Comparison of ENCODE assay signal across 21 mouse cellular contexts in the genomic region with DNA sequence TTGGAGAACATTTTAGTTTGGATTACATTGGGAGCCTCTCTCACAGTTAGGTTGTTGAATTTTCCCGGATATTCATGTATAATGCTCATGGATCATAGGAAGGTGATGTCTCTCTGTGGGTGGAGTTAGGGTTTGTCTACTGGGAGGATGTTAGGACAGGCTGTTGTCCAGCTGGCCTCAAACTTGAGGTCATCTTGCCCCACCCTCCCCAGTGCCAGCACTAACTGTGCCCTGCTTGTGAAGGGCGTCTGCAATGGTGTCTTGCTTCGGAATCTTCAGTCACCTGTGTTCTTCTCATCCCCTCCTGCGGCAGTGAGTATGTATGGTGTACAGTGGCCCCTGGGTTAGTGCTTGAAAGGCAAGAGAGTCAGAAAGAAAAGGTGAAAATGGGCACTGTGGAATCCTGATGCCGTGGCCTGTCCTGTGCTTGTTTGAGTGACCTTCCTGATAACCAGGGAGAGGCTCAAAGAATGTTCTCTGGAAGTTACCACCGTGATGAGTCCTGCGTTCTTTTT. TPM values are rescaled to one million over a fixed set of nuclear protein-coding genes. Genes with fewer than 3 reads are reported as not detected.
DNase-seq lines count a peak whose midpoint lies in the region; TF ChIP-seq lines count a peak whose summit lies in the region.
"Had no signal": no experiment of that assay in that cellular context is flagged by ENCODE, and none has a peak within 500 bp of the region (broad histone marks: within the 10 kb centered on the region; RNA-seq: fewer than 3 reads in every experiment).

No protein-coding gene starts in this region.

- no peaks in the 10 kb centered on the region for H3K27me3 ChIP-seq in liver, adult 2 months (ENCODE audit: control insufficient read depth, insufficient read depth, low read length)
- no peaks in the 10 kb centered on the region for H3K27me3 ChIP-seq in myocyte (ENCODE audit: control insufficient read depth, insufficient read depth, insufficient read length)
- H3K27me3 ChIP-seq: embryonic facial prominence, embryonic 12.5 days; embryonic facial prominence, embryonic 15.5 days; heart, embryonic 13.5 days had no signal

- peaks cover 21% of the 10 kb centered on the region; the same call in 1 of the 2 replicates for H3K36me3 ChIP-seq in liver, adult 2 months (ENCODE audit: control insufficient read depth, insufficient read depth, low read length)
- H3K36me3 ChIP-seq in myocyte (ENCODE audit: control insufficient read depth, insufficient read depth): no peaks in the 10 kb centered on the region

- WGBS in liver, adult 2 months: 65% methylated on average over 7 of the region's 7 CpGs

- H3K9ac ChIP-seq in liver, adult 2 months (ENCODE audit: low read depth, low read length): no peak overlapping the region
- H3K9ac ChIP-seq: embryonic facial prominence, embryonic 12.5 days; embryonic facial prominence, embryonic 15.5 days; forebrain, postnatal 0 days; heart, embryonic 13.5 days; hindbrain, embryonic 14.5 days had no signal

- H3K79me2 ChIP-seq in liver, adult 2 months (ENCODE audit: control insufficient read depth, insufficient read depth, low read length): no peaks in the 10 kb centered on the region
- H3K79me2 ChIP-seq in myocyte (ENCODE audit: control insufficient read depth, insufficient read depth): no peaks in the 10 kb centered on the region

- H3K4me1 ChIP-seq in liver, adult 2 months (ENCODE audit: control insufficient read depth, insufficient read depth, low read length): no peaks in the 10 kb centered on the region

- TF ChIP-seq POLR2A in liver, adult 2 months (IDR thresholded peaks at IDR 0.05; ENCODE audit: extremely low read depth, insufficient read depth, low read length): no peak
- peak; percentile 40 for TF ChIP-seq POLR2A in myocyte (IDR thresholded peaks at IDR 0.05; ENCODE audit: insufficient read length, low read depth)

- no peak overlapping the region for H3K4me3 ChIP-seq in liver, adult 2 months (ENCODE audit: insufficient read depth, low read depth, low read length)
- H3K4me3 ChIP-seq in myocyte: no peak overlapping the region
- H3K4me3 ChIP-seq: embryonic facial prominence, embryonic 12.5 days; embryonic facial prominence, embryonic 15.5 days; gastrocnemius, adult 2 months; heart, embryonic 10.5 days; heart, embryonic 13.5 days had no signal

- TF ChIP-seq CTCF in liver, adult 2 months (IDR thresholded peaks at IDR 0.05; ENCODE audit: low read depth, low read length): no peak

- DNase-seq in adrenal gland, postnatal 14 days: peak; percentile 47
- DNase-seq in adrenal gland, adult 18-20 months (ENCODE audit: low spot score in 2 of 2): no peak
- DNase-seq in liver, adult 2 months (ENCODE audit: extremely low read depth, low read depth, low spot score): peak; percentile 33
- DNase-seq in liver: no peak
- no peak for DNase-seq in cerebellum, adult 9-11 months
- DNase-seq: cerebellum, adult 18-20 months; cerebellum, adult 9-10 months; cerebellum, postnatal 25 days; forebrain, postnatal 0 days; gastrocnemius, adult 2 months; gastrocnemius, postnatal 14 days; heart, adult 18-20 months; heart, postnatal 14 days; heart, postnatal 4 days had no signal

- H3ac ChIP-seq in myocyte (ENCODE audit: control insufficient read depth, insufficient read length): no peak overlapping the region

- peak overlapping the region; percentile 30 for H3K4me2 ChIP-seq in myocyte (ENCODE audit: low read depth)
- H3K4me2 ChIP-seq: embryonic facial prominence, embryonic 12.5 days; embryonic facial prominence, embryonic 15.5 days; heart, embryonic 13.5 days; hindbrain, embryonic 14.5 days had no signal

- H3K27ac ChIP-seq in liver, adult 2 months (replicated peaks; ENCODE audit: insufficient read depth, low read depth, low read length): no peak overlapping the region
- H3K27ac ChIP-seq: embryonic facial prominence, embryonic 12.5 days; embryonic facial prominence, embryonic 15.5 days; gastrocnemius, adult 2 months; heart, embryonic 10.5 days; heart, embryonic 13.5 days; hindbrain, embryonic 14.5 days; hindbrain, postnatal 0 days had no signal

TF ChIP-seq in myocyte, 11 proteins besides CTCF, POLR2A, EP300 and RAD21:
- TF ChIP-seq MYOG (IDR thresholded peaks at IDR 0.05; ENCODE audit: control insufficient read depth in 1 of 3, insufficient read depth in 1 of 3, insufficient read length in 2 of 3, low read depth in 2 of 3): peak in 1 of 3 experiments; percentile 49
- TF ChIP-seq USF1 (IDR thresholded peaks at IDR 0.05; ENCODE audit: low read depth): no peak
- peak; percentile 20 for TF ChIP-seq POLR2AphosphoS2 (IDR thresholded peaks at IDR 0.05; ENCODE audit: insufficient read length, low read depth)
- TF ChIP-seq MYOD1 (IDR thresholded peaks at IDR 0.05; ENCODE audit: control insufficient read depth in 1 of 3, insufficient read length in 2 of 3, low read depth in 2 of 3): peak in 1 of 3 experiments; percentile 23

RNA-seq across cellular contexts. Expression of a gene that starts 11.7 kb away (rescaled TPM):
- 5.6 and 12.8 TPM in 2 replicates for total RNA-seq in adrenal gland, postnatal 14 days (2021)
- total RNA-seq in adrenal gland, adult 18-20 months (2021): 10 to 100 TPM in 1 of 2 experiments, 1 to 10 TPM in 1; 5.7 to 11.4 TPM
- 2.1 and 2.6 TPM in 2 replicates for total RNA-seq in liver, adult 2 months (2014; rRNA removed)
- 1.0 and 1.6 TPM in 2 replicates for polyA plus RNA-seq in liver, adult 2 months (2012; rRNA removed)
- polyA plus RNA-seq in myocyte (2012; fragmentation: generic; extraction: Trizol): 72.3 TPM

Comparison
In these comparisons a context has a peak if more than half of its experiments do, and no peak if none do; other contexts are left out.
1. DNase-seq: peak in adrenal gland, postnatal 14 days (single experiment) and liver, adult 2 months (single experiment); none in adrenal gland, adult 18-20 months (0 of 2), liver (single experiment) and cerebellum, adult 9-11 months (single experiment).